In the genomic region with DNA sequence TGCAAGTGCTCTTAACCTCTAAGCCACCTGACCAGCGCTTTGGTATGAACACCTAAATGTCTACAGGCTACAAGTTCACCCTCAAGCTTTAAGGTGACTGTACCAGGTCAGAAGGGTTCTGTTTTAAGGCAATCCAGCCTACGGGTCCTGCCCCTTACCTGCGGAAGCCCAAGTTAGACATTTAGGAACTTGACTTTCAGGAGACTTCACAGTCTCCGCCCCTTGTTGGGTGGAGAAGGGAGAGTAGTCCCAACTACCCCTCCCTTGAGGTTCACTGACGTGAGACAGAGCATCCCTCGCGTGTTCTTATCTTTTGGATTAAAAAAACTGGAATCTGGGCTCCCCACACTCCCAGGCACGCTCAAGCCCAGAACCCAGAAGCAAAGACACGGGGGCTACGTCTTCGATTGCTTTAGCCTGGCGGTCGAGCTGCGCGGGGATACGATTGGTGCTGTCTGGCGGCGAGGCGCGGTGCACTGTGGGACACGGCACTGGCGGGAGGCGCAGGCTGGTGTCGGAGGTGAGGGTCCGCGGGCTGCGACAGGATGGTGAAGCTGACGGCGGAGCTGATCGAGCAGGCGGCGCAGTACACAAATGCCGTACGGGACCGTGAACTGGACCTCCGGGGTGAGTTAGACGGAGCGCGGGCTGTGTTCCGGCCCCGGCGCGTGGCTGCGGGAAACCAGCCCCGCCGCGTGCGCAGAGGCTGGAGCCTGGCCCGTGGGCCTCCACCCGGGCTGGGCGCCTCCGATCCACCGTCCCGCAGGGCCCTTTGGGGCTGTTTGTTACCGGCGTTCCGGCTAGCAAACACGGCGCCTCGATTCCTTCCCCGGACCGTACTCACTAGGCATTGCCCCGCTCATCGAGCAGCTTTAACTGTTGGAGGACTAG, we compare ENCODE assay signal across 9 mouse cellular contexts. TPM values are rescaled to one million over a fixed set of nuclear protein-coding genes. Genes with fewer than 3 reads are reported as not detected.
A peak's percentile ranks its signal among the peaks of the same experiment; 100 is the strongest.
DNase-seq lines count a peak whose midpoint lies in the region; ATAC-seq lines count a peak whose summit lies in the region.
"Had no signal": no experiment of that assay in that cellular context is flagged by ENCODE, and none has a peak within 500 bp of the region (broad histone marks: within the 10 kb centered on the region; RNA-seq: fewer than 3 reads in every experiment).

No protein-coding gene starts in this region.

- peak; percentile 74 to 85 for DNase-seq in CD8-positive naive resting alpha-beta T cell, adult 2 months (ENCODE audit: low read depth in 2 of 2, low spot score in 2 of 2)
- peak; percentile 61 for DNase-seq in c-Kit-negative CD71-positive TER-119-positive erythroid progenitor cells, embryonic 14.5 days (ENCODE audit: low read depth, low spot score)
- peak; percentile 44 for DNase-seq in fibroblast of lung, adult 2 months (ENCODE audit: low read depth)
- DNase-seq in kidney, postnatal 14 days, result peak; percentile 93
- peak; percentile 80 for DNase-seq in liver, embryonic 13.5 days
- DNase-seq in natural killer cell, adult 2 months (ENCODE audit: low spot score in 2 of 2), result peak; percentile 69 to 76

- H3K36me3 ChIP-seq in heart, embryonic 14.5 days (ENCODE audit: control insufficient read depth, insufficient read depth, low read length), result peaks cover 31% of the 10 kb centered on the region
- H3K36me3 ChIP-seq in liver, embryonic 13.5 days, result peaks cover 28% of the 10 kb centered on the region
- peaks cover 22% of the 10 kb centered on the region for H3K36me3 ChIP-seq in stomach, embryonic 14.5 days (ENCODE audit: control insufficient read depth, insufficient read depth, low read length)

- no peaks in the 10 kb centered on the region for H3K27me3 ChIP-seq in heart, embryonic 14.5 days (ENCODE audit: control insufficient read depth, insufficient read depth, low read length)
- H3K27me3 ChIP-seq in liver, embryonic 13.5 days, result no peaks in the 10 kb centered on the region; the same call in 1 of the 2 replicates
- H3K27me3 ChIP-seq in stomach, embryonic 14.5 days (ENCODE audit: control insufficient read depth, insufficient read depth, low read length), result no peaks in the 10 kb centered on the region

- ATAC-seq in heart, embryonic 14.5 days (ENCODE audit: insufficient number of reproducible peaks, insufficient read depth, low FRiP score, low read depth), result peak; percentile 89
- peak; percentile 92 for ATAC-seq in liver, embryonic 13.5 days (ENCODE audit: low read depth)
- ATAC-seq in stomach, embryonic 14.5 days (ENCODE audit: insufficient number of reproducible peaks, insufficient read depth, low FRiP score, low read depth), result peak; percentile 90

- H3K9me3 ChIP-seq in heart, embryonic 14.5 days (ENCODE audit: control insufficient read depth, low read length), result no peaks in the 10 kb centered on the region
- no peaks in the 10 kb centered on the region for H3K9me3 ChIP-seq in liver, embryonic 13.5 days (replicated peaks)
- H3K9me3 ChIP-seq in stomach, embryonic 14.5 days (ENCODE audit: control insufficient read depth, low read depth, low read length), result no peaks in the 10 kb centered on the region

- peak overlapping the region; percentile 34 to 78 for H3K27ac ChIP-seq in heart, embryonic 14.5 days (replicated peaks in 1 of 2; ENCODE audit: control insufficient read depth in 1 of 2, insufficient read depth in 1 of 2, low read depth in 2 of 2, low read length in 2 of 2)
- H3K27ac ChIP-seq in liver, embryonic 13.5 days, result peak overlapping the region; percentile 81
- peak overlapping the region; percentile 71; the same call in 1 of the 2 replicates for H3K27ac ChIP-seq in stomach, embryonic 14.5 days (ENCODE audit: low read length)

- H3K9ac ChIP-seq in heart, embryonic 14.5 days (ENCODE audit: low read length), result peak overlapping the region; percentile 91
- H3K9ac ChIP-seq in liver, embryonic 13.5 days, result peak overlapping the region; percentile 93
- peak overlapping the region; percentile 95 for H3K9ac ChIP-seq in stomach, embryonic 14.5 days (replicated peaks; ENCODE audit: low read depth, low read length)

- under 1% methylated on average over 64 of the region's 64 CpGs for WGBS in heart, embryonic 14.5 days
- under 1% methylated on average over 64 of the region's 64 CpGs for WGBS in liver, embryonic 13.5 days (ENCODE audit: insufficient replicate concordance)
- WGBS in stomach, embryonic 14.5 days, result under 1% methylated on average over 64 of the region's 64 CpGs

- H3K4me3 ChIP-seq in heart, embryonic 14.5 days (ENCODE audit: control insufficient read depth in 1 of 2, insufficient read depth in 1 of 2, low read depth in 1 of 2, low read length in 2 of 2), result peak overlapping the region; percentile 68 to 77
- peak overlapping the region; percentile 89 for H3K4me3 ChIP-seq in liver, embryonic 13.5 days (replicated peaks)
- H3K4me3 ChIP-seq in stomach, embryonic 14.5 days (ENCODE audit: low read depth, low read length), result peak overlapping the region; percentile 97

- H3K4me1 ChIP-seq in heart, embryonic 14.5 days (ENCODE audit: control insufficient read depth in 2 of 2, insufficient read depth in 2 of 2, low read length in 2 of 2), result peaks cover 0 to 12% of the 10 kb centered on the region in 2 experiments; a peak in 2 of 4 replicates
- H3K4me1 ChIP-seq in liver, embryonic 13.5 days (replicated peaks), result peaks cover 23% of the 10 kb centered on the region
- H3K4me1 ChIP-seq in stomach, embryonic 14.5 days (ENCODE audit: control insufficient read depth, insufficient read depth, low read length), result peaks cover 12% of the 10 kb centered on the region

- H3K4me2 ChIP-seq in heart, embryonic 14.5 days (ENCODE audit: low read length), result peak overlapping the region; percentile 92
- peak overlapping the region; percentile 76 for H3K4me2 ChIP-seq in liver, embryonic 13.5 days
- H3K4me2 ChIP-seq in stomach, embryonic 14.5 days (replicated peaks; ENCODE audit: low read depth, low read length), result peak overlapping the region; percentile 84

RNA-seq across cellular contexts. Expression of gene Snrpa1, which starts 1.5 kb away (rescaled TPM):
- polyA plus RNA-seq in heart, embryonic 14.5 days (2014; fragmentation: Nextera tagmentation; extraction: Ambion mirVana), result 90.0 and 93.5 TPM in 2 replicates
- polyA plus RNA-seq in liver, embryonic 13.5 days (2015; fragmentation: Nextera tagmentation; extraction: Ambion mirVana), result 140 and 149 TPM in 2 replicates
- 166 and 170 TPM in 2 replicates for polyA plus RNA-seq in stomach, embryonic 14.5 days (2014; fragmentation: Nextera tagmentation; extraction: Ambion mirVana)

RNA-seq across cellular contexts. Expression of gene Gm45213, which starts 16.9 kb away (rescaled TPM):
- not detected in 2 replicates for polyA plus RNA-seq in heart, embryonic 14.5 days (2014; fragmentation: Nextera tagmentation; extraction: Ambion mirVana)
- not detected in 2 replicates for polyA plus RNA-seq in liver, embryonic 13.5 days (2015; fragmentation: Nextera tagmentation; extraction: Ambion mirVana)
- not detected in 2 replicates for polyA plus RNA-seq in stomach, embryonic 14.5 days (2014; fragmentation: Nextera tagmentation; extraction: Ambion mirVana)
- polyA plus RNA-seq: large intestine, adult 2 months had no signal

RNA-seq across cellular contexts. Expression of gene Selenos, which starts 19.1 kb away (rescaled TPM):
- 63.1 and 66.7 TPM in 2 replicates for polyA plus RNA-seq in heart, embryonic 14.5 days (2014; fragmentation: Nextera tagmentation; extraction: Ambion mirVana)
- 64.6 and 68.2 TPM in 2 replicates for polyA plus RNA-seq in liver, embryonic 13.5 days (2015; fragmentation: Nextera tagmentation; extraction: Ambion mirVana)
- 92.1 and 101 TPM in 2 replicates for polyA plus RNA-seq in stomach, embryonic 14.5 days (2014; fragmentation: Nextera tagmentation; extraction: Ambion mirVana)

RNA-seq across cellular contexts. Expression of gene Chsy1, which starts 49.0 kb away (rescaled TPM):
- polyA plus RNA-seq in heart, embryonic 14.5 days (2014; fragmentation: Nextera tagmentation; extraction: Ambion mirVana), result 23.4 and 24.0 TPM in 2 replicates
- 9.8 and 10.1 TPM in 2 replicates for polyA plus RNA-seq in liver, embryonic 13.5 days (2015; fragmentation: Nextera tagmentation; extraction: Ambion mirVana)
- 28.7 and 29.3 TPM in 2 replicates for polyA plus RNA-seq in stomach, embryonic 14.5 days (2014; fragmentation: Nextera tagmentation; extraction: Ambion mirVana)

Comparison
In these comparisons a context has a peak if more than half of its experiments do, and no peak if none do; other contexts are left out.
1. Peak in every context shown above with its lines: DNase-seq, ATAC-seq, H3K4me3 ChIP-seq and H3K27ac ChIP-seq.